Mouse (Mus musculus) gastrocnemius, postnatal 4 days (tissue): ENCODE measurements around the gene Scfd2. TPM values are rescaled to one million over a fixed set of nuclear protein-coding genes. Genes with fewer than 3 reads are reported as not detected.
A peak's percentile ranks its signal among the peaks of the same experiment; 100 is the strongest.

Source experiments
- DNase-seq, 2 experiments: peaks; one replicate each; pipeline ENCODE4 v3.0.0; 2021 to 2022; ENCODE audit warnings: low spot score in 2 of 2, mixed read lengths in 2 of 2
- total RNA-seq, 2 experiments: library from RNA; stranded (reverse); gene quantifications; 2 replicates each; pipeline ENCODE4 v1.2.3; 2021

Scfd2 gene
- total RNA-seq, 2 experiments from 2014 or later = 14.2 to 14.3 TPM

DNA sequence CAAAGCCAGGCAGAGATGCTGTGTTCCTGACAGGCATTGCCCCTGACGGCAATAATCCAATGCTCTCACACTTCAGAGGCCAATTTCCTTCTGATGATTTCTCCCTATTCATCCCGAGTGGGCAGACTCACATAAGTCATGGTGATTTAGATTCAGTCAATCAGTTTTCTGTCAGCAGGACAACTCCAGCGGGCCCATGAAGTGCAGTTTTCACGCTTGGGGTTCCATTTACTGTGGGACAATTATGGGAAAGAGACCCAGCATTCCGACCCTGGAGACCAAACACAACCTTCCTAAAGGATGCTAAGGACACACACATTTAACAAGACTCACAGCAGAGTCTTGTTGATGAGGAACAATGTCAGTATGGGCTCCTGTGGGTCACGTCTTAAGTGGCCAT lies 217.1 kb downstream of the Scfd2 start:
- DNase-seq = no peak

DNA sequence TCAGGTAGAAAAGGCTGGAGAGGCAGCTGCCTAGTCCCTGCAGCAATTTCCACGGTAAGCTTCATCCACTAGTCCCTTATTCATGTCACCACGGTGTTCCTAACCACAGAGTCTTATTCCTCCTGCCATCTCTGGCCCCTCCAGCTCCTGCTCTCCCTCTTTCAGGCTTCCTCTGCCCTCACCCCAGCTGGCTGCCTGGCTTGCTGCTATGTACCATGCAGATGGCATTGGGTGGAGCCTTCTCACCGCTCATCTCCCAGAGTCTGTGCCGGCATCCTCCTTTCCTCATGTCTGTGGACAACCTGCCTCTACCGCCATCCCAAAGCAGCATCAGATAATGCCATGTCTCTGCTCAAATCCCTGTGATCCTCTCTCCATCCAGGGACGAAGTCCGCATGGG lies 218.0 kb downstream of the Scfd2 start:
- no peak for DNase-seq

DNA sequence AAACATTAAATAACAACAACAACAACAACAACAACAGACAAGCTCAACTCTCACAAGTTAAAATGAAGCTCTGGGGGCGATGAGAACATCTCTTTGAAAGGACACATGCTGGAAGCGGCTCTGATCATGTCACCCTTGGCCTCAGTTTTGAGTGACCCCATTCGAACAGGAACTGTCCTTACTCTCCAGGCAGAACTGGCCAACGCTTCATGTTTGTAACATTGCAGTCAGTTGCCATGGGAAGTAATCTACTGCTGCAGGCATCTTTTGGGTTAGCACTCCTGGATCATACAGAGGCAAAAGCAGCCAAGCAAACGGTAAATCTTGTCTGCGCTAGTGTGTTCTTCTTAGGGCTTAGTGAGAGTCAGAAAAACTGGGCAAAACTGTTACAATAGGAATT lies 219.7 kb downstream of the Scfd2 start:
- peak in 1 of 2 experiments; percentile 39 for DNase-seq

DNA sequence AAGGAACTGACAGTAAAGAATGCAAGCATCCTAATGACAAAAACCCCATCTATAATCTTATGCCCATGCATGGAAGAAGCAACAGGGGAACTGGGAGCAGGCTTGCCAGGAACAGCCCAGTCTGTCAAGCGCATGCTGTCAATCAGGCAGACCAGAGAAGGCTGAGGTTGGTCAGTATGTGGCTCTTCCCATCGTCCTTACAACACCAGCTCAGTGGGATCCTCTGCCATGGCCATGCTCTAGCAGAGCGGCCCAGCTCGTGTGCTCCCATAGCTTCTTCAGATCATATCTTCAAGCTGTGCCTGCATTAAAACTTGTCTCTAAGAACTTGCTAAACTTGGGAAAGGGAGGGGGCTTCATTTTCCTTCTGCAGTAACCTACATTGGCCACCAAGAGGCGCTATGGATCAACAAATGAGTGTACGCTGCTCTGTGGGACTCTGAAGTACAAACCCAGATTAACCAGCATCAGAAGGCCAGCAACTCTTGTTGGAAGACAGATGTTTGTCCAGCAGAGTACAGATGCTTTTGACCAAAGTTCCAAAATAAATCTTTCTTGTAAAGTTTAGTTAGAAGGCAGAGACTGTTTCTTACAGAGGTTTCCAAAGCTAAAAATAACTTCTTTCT lies 220.2 kb downstream of the Scfd2 start:
- peak; percentile 37 to 53 for DNase-seq

DNA sequence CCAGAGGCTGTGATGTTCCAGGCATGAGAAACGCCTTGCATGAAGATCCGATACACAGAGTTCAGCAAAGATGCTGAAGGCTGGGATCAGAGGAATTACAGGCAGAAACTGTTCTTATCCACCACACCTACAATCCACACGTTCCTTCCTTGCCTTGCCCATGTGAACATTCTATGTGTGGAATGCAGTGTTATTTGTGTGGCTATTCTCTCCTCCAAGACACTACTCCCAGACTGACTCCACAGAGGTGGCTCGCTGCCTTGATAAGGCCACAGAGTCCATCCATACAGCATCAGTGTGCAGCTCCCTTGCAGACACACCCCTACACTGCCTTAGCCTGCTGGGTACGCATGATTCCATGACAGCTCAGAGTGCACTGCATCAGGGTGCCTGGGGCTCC lies 221.5 kb downstream of the Scfd2 start:
- no peak for DNase-seq

DNA sequence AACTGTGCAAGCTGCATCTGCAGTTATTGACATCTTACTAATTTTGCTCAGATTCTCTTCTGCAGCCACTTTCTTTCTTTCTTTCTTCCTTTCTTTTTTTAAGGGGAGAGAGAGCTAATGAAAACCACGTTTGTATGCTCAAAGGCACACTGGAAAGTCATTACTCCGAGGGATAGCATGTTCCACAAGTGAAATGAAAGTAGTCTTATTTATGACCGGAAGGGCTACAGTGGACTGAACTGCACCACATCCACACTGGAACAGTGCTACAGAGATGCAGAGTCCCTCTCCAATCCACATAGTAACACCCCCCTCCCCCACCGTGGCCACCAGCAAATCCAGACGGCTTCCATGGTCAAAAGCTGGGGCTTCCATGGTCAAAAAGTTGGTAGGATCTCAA lies 224.3 kb downstream of the Scfd2 start:
- no peak for DNase-seq

DNA sequence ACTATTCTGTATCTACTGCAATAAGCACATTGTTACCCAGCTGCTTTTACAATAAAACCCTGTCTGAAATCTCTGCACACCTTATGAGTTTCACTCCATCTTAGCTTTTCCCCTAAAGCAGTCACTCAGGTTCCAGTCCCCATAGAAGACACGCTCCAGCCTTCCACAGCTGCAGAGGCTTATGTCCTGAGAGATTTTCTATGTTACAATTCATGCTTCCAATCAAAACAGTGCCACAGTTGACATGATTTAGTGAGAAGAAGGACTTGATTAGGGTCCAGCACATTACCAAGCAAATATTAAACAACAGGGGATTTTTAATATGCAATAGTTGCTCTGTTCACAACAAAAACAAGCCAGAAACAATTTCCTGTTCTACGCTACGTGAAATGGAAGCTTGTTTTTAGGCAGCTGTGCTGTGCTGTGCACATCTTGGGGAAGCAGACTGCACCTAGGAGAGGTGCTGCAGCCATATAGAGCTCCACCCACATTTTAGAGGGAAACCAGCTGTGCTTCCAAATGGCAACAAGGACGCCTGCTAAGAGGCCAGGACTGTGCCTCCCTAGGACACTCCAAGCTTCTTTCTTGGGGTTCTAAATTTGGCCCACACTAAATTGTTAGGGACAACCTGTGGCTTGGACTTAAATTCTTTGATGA lies 225.9 kb downstream of the Scfd2 start:
- DNase-seq = no peak

DNA sequence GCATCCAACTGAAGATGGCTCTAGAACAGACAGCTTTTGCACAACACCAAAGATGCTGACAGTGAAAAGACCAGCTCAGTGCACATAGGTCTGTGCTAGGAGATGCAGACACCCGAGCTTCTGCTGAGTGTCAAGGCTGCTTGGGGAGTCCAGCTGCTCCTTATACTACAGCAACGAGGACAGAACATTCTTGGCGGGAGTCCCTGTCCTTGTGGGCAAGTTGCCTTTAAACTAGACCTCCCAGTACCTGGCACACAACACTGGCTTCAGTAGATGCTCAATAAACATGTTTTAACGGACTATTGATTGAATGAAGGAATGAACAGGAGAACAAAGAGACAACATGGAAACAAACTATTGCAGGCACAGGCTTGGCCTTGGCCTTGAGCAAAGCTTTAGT lies 226.8 kb downstream of the Scfd2 start:
- DNase-seq = peak in 1 of 2 experiments; percentile 65

DNA sequence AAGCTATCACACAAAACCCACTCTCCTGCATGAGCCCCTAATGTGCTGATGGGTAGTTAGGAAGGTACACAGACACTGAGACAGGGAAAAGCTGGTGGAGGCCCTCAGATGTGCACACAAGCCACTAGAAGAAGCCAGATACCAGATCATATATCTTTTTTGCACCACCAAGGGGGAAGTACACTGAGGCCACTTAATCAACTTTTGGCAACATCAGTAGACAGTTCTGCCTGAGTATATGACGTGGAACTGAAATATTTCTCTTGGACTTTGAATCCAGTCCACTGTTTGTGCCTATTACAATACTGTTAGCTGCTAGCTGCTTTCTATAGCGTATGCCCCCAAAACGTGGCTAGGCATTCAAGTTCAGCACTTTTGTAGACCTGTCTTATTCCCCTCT lies 229.2 kb downstream of the Scfd2 start:
- DNase-seq = no peak

DNA sequence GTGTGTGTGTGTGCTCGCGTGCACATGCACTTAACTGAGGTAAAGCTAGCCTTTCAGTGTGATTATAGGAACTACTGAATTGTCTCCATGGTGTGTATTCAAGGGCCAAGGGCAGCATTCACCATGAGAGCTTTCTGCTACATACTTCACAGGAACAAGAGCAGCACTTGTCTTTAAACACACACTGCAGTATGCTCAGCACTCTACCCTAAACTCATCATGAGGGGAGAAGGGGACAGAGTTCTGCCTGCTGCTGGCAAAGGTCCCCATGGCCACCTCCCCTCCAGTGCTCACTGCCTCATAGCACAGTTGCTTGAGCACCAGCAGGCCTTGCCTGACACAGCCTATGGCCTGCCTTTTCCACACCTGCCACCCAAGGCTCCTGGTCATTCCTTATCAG lies 230.1 kb downstream of the Scfd2 start:
- no peak for DNase-seq

DNA sequence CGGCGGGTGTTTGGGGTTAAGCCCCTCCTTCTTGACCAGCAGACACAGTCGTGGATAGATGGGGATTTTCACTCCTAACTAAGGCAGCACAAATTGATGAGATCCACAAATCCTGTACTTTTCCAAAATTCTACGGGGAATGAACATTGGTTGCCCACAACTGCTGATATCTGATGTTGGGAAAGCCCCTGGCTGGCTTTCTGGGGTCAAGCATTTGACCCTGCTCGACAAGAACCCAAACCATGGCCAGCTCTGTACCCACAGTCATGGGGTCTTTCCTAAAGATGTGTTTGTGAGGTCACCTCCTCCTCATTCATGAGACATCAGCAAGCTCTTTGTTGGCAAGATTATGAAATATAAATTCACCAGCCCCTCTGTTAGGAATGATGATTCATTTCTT lies 230.6 kb downstream of the Scfd2 start:
- DNase-seq = no peak

DNA sequence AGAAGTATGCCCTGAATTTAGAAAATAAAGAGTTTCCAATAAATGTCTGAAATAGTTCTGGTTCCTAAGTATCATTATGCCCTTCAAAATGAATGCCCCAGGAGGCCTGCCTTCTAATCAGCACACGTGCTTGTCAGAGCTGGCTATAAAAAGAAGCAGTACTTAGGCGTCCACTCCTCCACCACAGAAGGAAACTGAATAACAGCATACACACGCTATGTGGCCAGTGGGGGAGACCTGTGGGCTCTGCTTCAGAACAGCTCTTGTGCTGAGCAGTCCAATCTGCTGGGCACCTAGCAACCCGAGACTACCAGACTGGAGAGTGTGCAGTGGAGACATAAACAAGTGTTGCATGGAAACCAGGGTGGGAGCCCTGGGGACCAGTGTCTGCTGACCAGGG lies 231.4 kb downstream of the Scfd2 start:
- no peak for DNase-seq

DNA sequence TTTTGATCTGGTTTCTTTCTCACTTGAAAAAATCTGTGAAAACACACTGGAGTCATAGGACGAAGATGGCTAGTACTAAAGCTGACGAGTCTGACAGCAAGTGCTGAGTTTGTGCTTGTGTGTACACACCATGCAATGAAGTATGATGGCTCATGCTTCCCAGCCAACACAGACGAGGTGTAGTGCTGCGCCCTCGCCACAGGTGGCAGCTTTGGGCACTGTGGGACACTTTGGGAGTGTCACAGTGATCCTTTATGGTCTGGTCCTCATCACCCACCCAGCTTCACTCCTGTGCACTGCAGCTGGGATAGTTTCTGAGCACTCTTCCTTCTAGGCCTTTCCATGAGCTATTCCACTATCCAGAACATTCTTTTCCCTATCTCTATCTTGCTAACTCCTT lies 234.4 kb downstream of the Scfd2 start:
- no peak for DNase-seq

DNA sequence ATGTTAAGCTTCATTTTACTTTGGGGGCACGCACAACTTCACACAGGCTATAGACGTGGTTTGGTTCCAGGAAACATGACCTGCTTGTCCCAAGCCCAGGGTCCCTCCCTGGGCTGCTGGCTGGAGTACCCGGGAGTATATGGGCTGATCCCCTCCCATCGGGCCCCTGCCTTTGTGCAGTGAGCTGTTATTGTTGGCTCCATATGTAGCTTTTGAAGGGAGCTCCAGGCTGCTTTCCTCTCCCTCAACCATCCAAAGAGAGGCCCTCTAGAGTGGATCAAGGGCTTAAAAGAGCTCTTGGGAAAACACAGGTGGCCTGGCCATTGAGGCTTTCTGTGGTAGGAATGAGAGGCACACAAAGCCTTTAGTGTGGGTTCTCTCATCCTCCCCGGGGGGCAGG lies 235.5 kb downstream of the Scfd2 start:
- DNase-seq = no peak

DNA sequence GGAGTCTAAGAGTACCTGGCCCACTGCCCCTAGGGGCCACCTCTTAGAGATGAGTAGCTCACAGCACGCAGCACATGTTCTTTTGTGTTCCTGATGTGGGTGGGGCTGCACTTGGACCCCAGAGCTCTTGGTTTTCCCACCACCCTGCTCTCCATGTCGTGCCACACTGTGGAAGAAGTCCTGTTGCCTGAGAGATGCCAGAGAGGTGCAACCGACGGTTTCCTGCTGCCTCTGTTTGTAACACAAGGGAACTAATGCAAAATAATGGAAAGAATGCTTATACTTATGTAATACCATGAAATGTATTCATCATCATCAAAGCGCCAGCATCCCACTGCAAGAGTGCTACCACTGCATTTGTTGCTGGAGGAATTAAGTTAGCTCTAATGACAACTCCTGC lies 238.0 kb downstream of the Scfd2 start:
- DNase-seq = no peak

DNA sequence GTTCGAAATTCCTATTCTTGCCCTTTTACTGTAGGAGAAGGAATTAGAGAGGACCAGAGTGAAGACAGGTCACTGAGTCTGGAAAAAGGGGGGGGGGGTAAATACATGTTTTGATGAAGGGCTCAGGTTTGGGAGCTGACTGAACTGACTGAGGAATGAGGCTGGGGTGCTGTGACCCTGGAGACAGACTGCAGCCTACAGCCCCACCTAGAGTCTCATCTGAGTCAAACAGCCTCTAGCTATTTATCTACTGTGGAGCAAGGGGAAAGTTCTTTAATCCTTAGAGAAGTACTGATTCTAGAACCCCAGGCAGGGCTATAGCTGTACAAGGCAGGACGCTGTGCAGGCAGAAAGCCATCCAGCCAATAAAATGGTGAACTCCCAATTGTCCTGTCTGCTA lies 239.5 kb downstream of the Scfd2 start:
- no peak for DNase-seq

DNA sequence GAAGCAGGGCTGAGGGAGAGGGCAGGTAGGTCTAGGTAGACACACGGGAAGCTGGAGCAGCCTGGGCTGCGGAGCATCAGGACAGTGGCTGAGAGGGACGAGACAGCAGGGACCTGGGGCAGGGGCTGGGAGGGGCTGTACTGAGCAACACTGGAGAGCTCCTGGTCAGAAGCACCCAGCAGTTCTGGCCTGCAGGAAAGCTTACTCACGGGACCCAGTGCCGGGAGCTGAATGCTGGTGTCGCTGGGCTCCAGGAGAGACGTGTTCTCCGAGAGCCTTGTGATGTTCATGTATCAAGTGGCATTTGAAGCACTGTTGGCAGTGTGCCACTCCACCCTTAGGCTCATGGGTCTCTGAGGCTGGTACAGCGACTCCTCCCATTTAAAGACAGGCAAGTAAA lies 240.0 kb downstream of the Scfd2 start:
- DNase-seq = no peak

DNA sequence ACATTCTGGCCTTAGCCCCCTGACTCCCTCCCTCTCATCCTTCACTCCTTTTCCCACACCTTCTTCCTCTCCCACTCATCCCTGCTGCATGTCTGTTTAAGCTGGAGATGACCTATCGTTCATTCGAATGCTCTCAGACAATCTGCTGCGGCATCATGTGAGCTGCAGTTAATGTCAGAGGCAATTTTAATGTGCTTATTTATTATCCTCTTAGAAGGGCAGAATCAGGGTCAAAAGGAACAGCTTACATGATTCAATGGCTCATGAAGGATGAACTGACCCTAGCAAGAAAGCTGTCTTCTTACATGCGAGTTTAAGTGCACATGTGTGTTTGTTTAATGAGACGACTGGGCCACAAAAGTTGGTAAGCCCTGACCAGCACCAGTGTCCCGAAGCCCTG lies 241.6 kb downstream of the Scfd2 start:
- no peak for DNase-seq

DNA sequence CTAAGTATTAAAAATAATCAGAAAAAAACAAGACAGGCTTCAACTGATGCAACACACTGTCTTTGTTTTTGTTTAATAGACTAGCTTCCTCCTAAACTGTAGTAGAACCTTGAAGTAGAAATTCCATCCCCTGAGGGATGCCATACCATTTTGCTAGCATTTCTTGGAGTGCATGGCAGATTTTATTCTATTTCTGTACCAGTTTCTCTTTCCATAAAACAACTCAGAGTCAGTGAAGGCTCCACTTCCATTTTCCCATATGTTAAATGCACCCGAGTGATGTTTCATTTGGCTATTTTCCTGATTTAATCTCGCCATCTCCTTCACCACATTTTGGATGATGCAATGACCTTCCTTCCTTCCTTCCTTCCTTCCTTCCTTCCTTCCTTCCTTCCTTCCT lies 243.4 kb downstream of the Scfd2 start:
- no peak for DNase-seq

DNA sequence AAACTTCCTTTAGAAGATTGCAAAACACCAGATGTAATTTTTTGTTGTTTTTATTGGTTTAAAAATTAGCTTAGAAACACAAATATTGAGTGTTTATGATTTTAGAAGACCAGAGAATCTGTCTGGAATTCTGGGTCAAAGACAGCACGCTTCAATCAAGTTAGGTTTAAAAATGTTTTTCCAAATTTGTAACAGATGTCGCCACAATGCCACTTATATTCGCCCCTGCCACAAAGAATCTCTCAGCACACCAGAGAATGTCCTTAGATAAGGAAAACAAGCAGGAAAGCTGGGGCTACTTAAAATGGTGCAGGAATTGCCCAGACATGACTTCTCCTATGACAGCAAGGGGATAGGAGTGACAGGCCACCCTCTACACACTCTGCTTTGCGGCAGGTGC lies 245.3 kb downstream of the Scfd2 start:
- no peak for DNase-seq

DNA sequence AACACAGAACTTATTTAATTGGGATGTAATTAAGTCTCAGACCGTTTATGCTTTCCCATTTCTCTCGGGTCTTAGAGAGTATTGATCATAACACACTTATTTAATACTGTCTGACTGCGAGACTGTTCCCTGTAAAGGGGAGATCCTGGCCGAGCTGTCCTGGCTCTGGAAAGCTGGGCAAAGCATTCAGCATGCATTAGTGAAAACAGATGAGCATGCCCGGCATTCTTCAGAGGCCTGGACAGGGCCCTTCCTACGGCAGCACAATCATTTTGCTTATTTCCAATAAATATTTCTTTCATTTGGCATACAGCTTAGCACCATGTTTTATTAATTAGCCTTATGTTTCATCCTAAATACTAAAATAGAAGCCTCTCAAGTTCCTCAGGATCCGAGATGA lies 245.8 kb downstream of the Scfd2 start:
- no peak for DNase-seq

DNA sequence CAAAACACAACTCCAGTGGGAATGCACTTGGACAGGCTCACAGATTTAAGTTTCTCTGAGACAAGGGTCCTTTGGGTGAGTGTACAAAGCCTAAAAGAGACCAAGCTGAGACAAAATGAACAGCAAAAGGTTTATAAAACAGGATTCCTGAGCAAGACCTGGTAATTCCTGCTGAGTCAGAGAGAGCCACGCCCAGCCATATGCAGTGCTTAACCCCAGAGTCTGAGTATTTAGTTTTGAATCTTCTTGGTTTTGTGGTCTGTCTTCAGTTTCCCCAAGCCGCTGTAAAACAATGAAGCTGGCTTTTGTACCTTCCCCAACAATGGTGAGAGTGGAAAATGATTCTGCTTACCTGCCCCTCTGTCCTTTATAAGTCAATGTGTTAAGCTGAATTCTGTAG lies 246.3 kb downstream of the Scfd2 start:
- DNase-seq = no peak

DNA sequence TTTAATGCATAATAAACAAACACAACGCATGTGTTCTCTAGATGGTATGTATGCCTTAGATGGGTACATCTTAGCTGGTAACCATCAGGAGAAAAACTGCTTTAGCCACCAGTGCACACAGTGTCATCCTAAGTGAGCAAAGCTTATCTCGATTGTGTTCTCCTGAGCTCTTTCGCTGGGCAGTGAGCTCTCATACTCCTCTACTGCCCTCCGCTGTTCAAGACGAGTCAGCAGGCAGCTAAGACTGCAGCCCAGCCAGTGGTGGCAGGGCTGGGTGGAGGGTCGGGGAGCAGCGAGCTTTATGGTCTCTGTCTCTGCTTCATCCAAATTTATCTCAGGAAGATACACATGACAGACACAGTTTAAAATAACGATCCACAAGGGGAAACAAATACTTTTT lies 248.0 kb downstream of the Scfd2 start:
- DNase-seq = peak in 1 of 2 experiments; percentile 35
